ENCODE assay signal across 16 mouse cellular contexts in the genomic region with DNA sequence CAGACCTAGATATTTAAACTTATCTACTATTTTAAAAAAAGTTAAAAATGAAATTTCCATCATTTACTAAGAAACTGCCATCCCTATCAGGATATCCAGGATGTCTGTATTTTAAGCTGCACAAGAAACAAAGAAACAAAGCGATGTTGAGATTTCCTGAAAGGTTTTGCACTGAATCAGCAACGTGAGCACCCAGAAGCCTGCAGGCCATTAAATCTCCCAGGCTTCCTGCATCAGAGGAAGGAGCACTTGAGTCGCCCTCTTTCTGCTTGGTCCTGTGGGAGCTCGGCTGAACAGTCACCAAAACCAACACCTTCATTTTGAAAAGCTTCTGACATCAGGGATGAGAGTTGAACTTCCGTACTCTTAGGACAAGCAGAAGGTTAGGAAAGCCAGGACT.
DNase-seq lines count a peak whose midpoint lies in the region; ATAC-seq lines count a peak whose summit lies in the region.
"Had no signal": no experiment of that assay in that cellular context is flagged by ENCODE, and none has a peak within 500 bp of the region (broad histone marks: within the 10 kb centered on the region; RNA-seq: fewer than 3 reads in every experiment).

No protein-coding gene starts in this region.

- H3K4me3 ChIP-seq in heart, embryonic 16.5 days (ENCODE audit: low read length), result no peak overlapping the region
- H3K4me3 ChIP-seq: forebrain, embryonic 10.5 days; hindbrain, embryonic 12.5 days; limb, embryonic 15.5 days had no signal

- WGBS in heart, embryonic 16.5 days, result 59% methylated on average over 5 of the region's 5 CpGs

- peak; percentile 29 for DNase-seq in adrenal gland, adult 2 months
- no peak for DNase-seq in adrenal gland, adult 8-10 months
- DNase-seq in kidney, adult 11 months, result peak; percentile 49
- no peak for DNase-seq in kidney, adult 18-20 months
- DNase-seq in kidney, postnatal 10 days, result peak; percentile 58
- no peak for DNase-seq in testis, postnatal 14 days (ENCODE audit: low spot score)
- DNase-seq in gastrocnemius, adult 8-10 months (ENCODE audit: low spot score in 2 of 2), result no peak
- DNase-seq: adrenal gland, postnatal 10 days; cerebellum, adult 9-11 months; gastrocnemius, postnatal 10 days; lung, postnatal 36 days; right cerebral cortex, postnatal 25 days had no signal

- no peak overlapping the region for H3K9ac ChIP-seq in heart, embryonic 16.5 days (ENCODE audit: low read length)
- H3K9ac ChIP-seq: limb, embryonic 15.5 days had no signal

- H3K4me2 ChIP-seq in heart, embryonic 16.5 days (ENCODE audit: low read depth, low read length), result no peak overlapping the region
- H3K4me2 ChIP-seq: hindbrain, embryonic 12.5 days; limb, embryonic 15.5 days had no signal

- H3K36me3 ChIP-seq in heart, embryonic 16.5 days (ENCODE audit: control insufficient read depth, insufficient read depth), result no peaks in the 10 kb centered on the region; the same call in 1 of the 2 replicates
- H3K36me3 ChIP-seq: forebrain, embryonic 10.5 days; hindbrain, embryonic 12.5 days; limb, embryonic 15.5 days had no signal

- peaks cover 40% of the 10 kb centered on the region for H3K4me1 ChIP-seq in heart, embryonic 16.5 days (ENCODE audit: control insufficient read depth, insufficient read depth, low read length)

- ATAC-seq in heart, embryonic 16.5 days (replicated peaks; ENCODE audit: extremely low read depth, insufficient read depth, low FRiP score), result no peak

- peak overlapping the region; percentile 48; the same call in 1 of the 2 replicates for H3K27ac ChIP-seq in heart, embryonic 16.5 days (ENCODE audit: low read length)
- H3K27ac ChIP-seq: hindbrain, embryonic 12.5 days; limb, embryonic 15.5 days had no signal

- H3K27me3 ChIP-seq in heart, embryonic 16.5 days (ENCODE audit: control insufficient read depth, insufficient read depth, low read length), result no peaks in the 10 kb centered on the region
- H3K27me3 ChIP-seq: hindbrain, embryonic 12.5 days; limb, embryonic 15.5 days had no signal

- H3K9me3 ChIP-seq in heart, embryonic 16.5 days (replicated peaks; ENCODE audit: control insufficient read depth, low read length), result no peaks in the 10 kb centered on the region
- H3K9me3 ChIP-seq: forebrain, embryonic 10.5 days; hindbrain, embryonic 12.5 days; limb, embryonic 15.5 days had no signal

Comparison
In these comparisons a context has a peak if more than half of its experiments do, and no peak if none do; other contexts are left out.
1. DNase-seq: peak in adrenal gland, adult 2 months (single experiment), kidney, adult 11 months (single experiment) and kidney, postnatal 10 days (single experiment); none in adrenal gland, adult 8-10 months (single experiment), kidney, adult 18-20 months (single experiment), testis, postnatal 14 days (single experiment) and gastrocnemius, adult 8-10 months (0 of 2).